23 mouse cellular contexts compared by ENCODE assay signal in genomic region chr2:38970057-38970456, GRCm38 (mm10). TPM values are rescaled to one million over a fixed set of nuclear protein-coding genes. Genes with fewer than 3 reads are reported as not detected.
DNase-seq lines count a peak whose midpoint lies in the region; ATAC-seq lines count a peak whose summit lies in the region.
"Had no signal": no experiment of that assay in that cellular context is flagged by ENCODE, and none has a peak within 500 bp of the region (broad histone marks: within the 10 kb centered on the region; RNA-seq: fewer than 3 reads in every experiment).

No protein-coding gene starts in this region.

- H3K27ac ChIP-seq in liver, embryonic 13.5 days = peak overlapping the region; percentile 86
- H3K27ac ChIP-seq: hindbrain, embryonic 12.5 days; kidney, postnatal 0 days; limb, embryonic 15.5 days had no signal

- ATAC-seq in hematopoietic stem cell, adult 5-6 weeks (replicated peaks in 1 of 2; ENCODE audit: insufficient read depth in 1 of 2, low FRiP score in 2 of 2, low TSS enrichment in 1 of 2, low read depth in 1 of 2, poor library complexity in 2 of 2, severe bottlenecking in 2 of 2) = peak; percentile 27 to 36; a peak in 1 of 4 replicates
- peak; percentile 97 for ATAC-seq in liver, embryonic 13.5 days (ENCODE audit: low read depth)
- ATAC-seq in megakaryocyte-erythroid progenitor cell, adult 5-6 weeks (replicated peaks; ENCODE audit: low FRiP score, low TSS enrichment, poor library complexity, severe bottlenecking) = peak; percentile 99
- no peak for ATAC-seq in CD4-positive, CD25-positive, alpha-beta regulatory T cell, adult 4 months
- ATAC-seq: forebrain, embryonic 14.5 days; Patski had no signal

- H3K9ac ChIP-seq in liver, embryonic 13.5 days = 0 out of 2 replicates have a peak overlapping the region, but pooled peaks have one; percentile 33
- H3K9ac ChIP-seq: hindbrain, embryonic 12.5 days; limb, embryonic 15.5 days had no signal

- peak overlapping the region; percentile 46 for H3K4me2 ChIP-seq in liver, embryonic 13.5 days
- H3K4me2 ChIP-seq: hindbrain, embryonic 12.5 days; limb, embryonic 15.5 days had no signal

- no peaks in the 10 kb centered on the region for H3K36me3 ChIP-seq in liver, embryonic 13.5 days
- H3K36me3 ChIP-seq: hindbrain, embryonic 12.5 days; limb, embryonic 15.5 days had no signal

- H3K4me3 ChIP-seq in liver, embryonic 13.5 days (replicated peaks) = no peak overlapping the region
- H3K4me3 ChIP-seq: erythroblast, embryonic 14.5 days; hindbrain, embryonic 12.5 days; limb, embryonic 15.5 days; megakaryocyte, embryonic 14.5 days had no signal

- peaks cover 51% of the 10 kb centered on the region for H3K4me1 ChIP-seq in liver, embryonic 13.5 days (replicated peaks)
- H3K4me1 ChIP-seq: hindbrain, embryonic 12.5 days; limb, embryonic 15.5 days; megakaryocyte, embryonic 14.5 days had no signal

- peak; percentile 16 for DNase-seq in c-Kit-negative CD71-positive TER-119-positive erythroid progenitor cells, embryonic 14.5 days (ENCODE audit: low read depth, low spot score)
- peak; percentile 72 for DNase-seq in liver, embryonic 13.5 days
- no peak for DNase-seq in cerebellum, postnatal 4 days (ENCODE audit: low spot score in 2 of 2)
- no peak for DNase-seq in kidney, adult 11 months
- DNase-seq in adrenal gland, postnatal 14 days = no peak
- DNase-seq: adrenal gland, postnatal 10 days; B cell, adult 2 months; cerebellum, adult 2 months; gastrocnemius, postnatal 25 days; layer of hippocampus, postnatal 36 days; lung, postnatal 10 days; thymus, postnatal 25 days had no signal

- 24% methylated on average over 5 of the region's 5 CpGs for WGBS in liver, embryonic 13.5 days (ENCODE audit: insufficient replicate concordance)

- no peaks in the 10 kb centered on the region for H3K9me3 ChIP-seq in liver, embryonic 13.5 days (replicated peaks)
- H3K9me3 ChIP-seq: hindbrain, embryonic 12.5 days; limb, embryonic 15.5 days had no signal

- no peaks in the 10 kb centered on the region for H3K27me3 ChIP-seq in liver, embryonic 13.5 days
- H3K27me3 ChIP-seq: hindbrain, embryonic 12.5 days; limb, embryonic 15.5 days; Patski had no signal

RNA-seq across cellular contexts. Expression of gene Wdr38, which starts 27.2 kb away (rescaled TPM):
- 0.44 and 0.65 TPM in 2 replicates for total RNA-seq in hematopoietic stem cell, adult 5-6 weeks (2017)
- 0.66 and 0.76 TPM in 2 replicates for polyA plus RNA-seq in liver, embryonic 13.5 days (2015; fragmentation: Nextera tagmentation; extraction: Ambion mirVana)
- total RNA-seq in megakaryocyte-erythroid progenitor cell, adult 5-6 weeks (2014; fragmentation: Nextera tagmentation) = 0.89 and 1.4 TPM in 2 replicates
- 0.27 TPM in 1 of 2 replicates, not detected in the other for total RNA-seq in megakaryocyte-erythroid progenitor cell, adult 5-6 weeks (2017)
- 0.22 and 0.45 TPM in 2 replicates for total RNA-seq in adrenal gland, postnatal 14 days (2021)
- polyA plus RNA-seq in CD4-positive, CD25-positive, alpha-beta regulatory T cell, adult 4 months (2017; shearing (Covaris generic)) = 1 to 10 TPM in 1 of 2 experiments, under 1 TPM in 1; 0.81 to 1.0 TPM
- polyA plus RNA-seq: erythroblast, embryonic 14.5 days had no signal

RNA-seq across cellular contexts. Expression of gene Arpc5l, which starts 35.1 kb away (rescaled TPM):
- 61.2 and 64.3 TPM in 2 replicates for total RNA-seq in hematopoietic stem cell, adult 5-6 weeks (2017)
- 74.0 and 76.6 TPM in 2 replicates for polyA plus RNA-seq in liver, embryonic 13.5 days (2015; fragmentation: Nextera tagmentation; extraction: Ambion mirVana)
- total RNA-seq in megakaryocyte-erythroid progenitor cell, adult 5-6 weeks (2014; fragmentation: Nextera tagmentation) = 56.6 and 77.5 TPM in 2 replicates
- total RNA-seq in megakaryocyte-erythroid progenitor cell, adult 5-6 weeks (2017) = 39.5 and 52.9 TPM in 2 replicates
- total RNA-seq in adrenal gland, postnatal 14 days (2021) = 71.6 and 76.5 TPM in 2 replicates
- 100 to 1,000 TPM; 101 to 124 TPM for polyA plus RNA-seq in CD4-positive, CD25-positive, alpha-beta regulatory T cell, adult 4 months (2017; shearing (Covaris generic))

RNA-seq across cellular contexts. Expression of gene Rpl35, which starts 35.4 kb away (rescaled TPM):
- 1,207 and 1,504 TPM in 2 replicates for total RNA-seq in hematopoietic stem cell, adult 5-6 weeks (2017)
- 845 and 923 TPM in 2 replicates for polyA plus RNA-seq in liver, embryonic 13.5 days (2015; fragmentation: Nextera tagmentation; extraction: Ambion mirVana)
- total RNA-seq in megakaryocyte-erythroid progenitor cell, adult 5-6 weeks (2014; fragmentation: Nextera tagmentation) = 1,595 and 1,825 TPM in 2 replicates
- total RNA-seq in megakaryocyte-erythroid progenitor cell, adult 5-6 weeks (2017) = 1,385 and 1,766 TPM in 2 replicates
- 384 and 477 TPM in 2 replicates for total RNA-seq in adrenal gland, postnatal 14 days (2021)
- 1,000 to 10,000 TPM; 1,861 to 2,080 TPM for polyA plus RNA-seq in CD4-positive, CD25-positive, alpha-beta regulatory T cell, adult 4 months (2017; shearing (Covaris generic))

RNA-seq across cellular contexts. Expression of gene Olfml2a, which starts 38.3 kb away (rescaled TPM):
- 0.25 TPM in 1 of 2 replicates, not detected in the other for total RNA-seq in hematopoietic stem cell, adult 5-6 weeks (2017)
- 0.08 and 0.12 TPM in 2 replicates for polyA plus RNA-seq in liver, embryonic 13.5 days (2015; fragmentation: Nextera tagmentation; extraction: Ambion mirVana)
- 0.42 TPM in 1 of 2 replicates, not detected in the other for total RNA-seq in megakaryocyte-erythroid progenitor cell, adult 5-6 weeks (2014; fragmentation: Nextera tagmentation)
- not detected in 2 replicates for total RNA-seq in megakaryocyte-erythroid progenitor cell, adult 5-6 weeks (2017)
- 13.5 and 17.8 TPM in 2 replicates for total RNA-seq in adrenal gland, postnatal 14 days (2021)
- polyA plus RNA-seq in CD4-positive, CD25-positive, alpha-beta regulatory T cell, adult 4 months (2017; shearing (Covaris generic)) = not detected
- total RNA-seq: neutrophil, adult 5-6 weeks had no signal

RNA-seq across cellular contexts. Expression of gene Nr6a1, which starts 42.6 kb away (rescaled TPM):
- total RNA-seq in hematopoietic stem cell, adult 5-6 weeks (2017) = 0.13 and 3.2 TPM in 2 replicates
- polyA plus RNA-seq in liver, embryonic 13.5 days (2015; fragmentation: Nextera tagmentation; extraction: Ambion mirVana) = 0.83 and 1.4 TPM in 2 replicates
- total RNA-seq in megakaryocyte-erythroid progenitor cell, adult 5-6 weeks (2014; fragmentation: Nextera tagmentation) = 0.32 and 6.0 TPM in 2 replicates
- 6.8 and 35.8 TPM in 2 replicates for total RNA-seq in megakaryocyte-erythroid progenitor cell, adult 5-6 weeks (2017)
- total RNA-seq in adrenal gland, postnatal 14 days (2021) = 4.5 and 7.7 TPM in 2 replicates
- polyA plus RNA-seq in CD4-positive, CD25-positive, alpha-beta regulatory T cell, adult 4 months (2017; shearing (Covaris generic)) = under 1 TPM; 0.57 to 0.90 TPM
- polyA plus RNA-seq: erythroblast, embryonic 14.5 days had no signal

Comparison
In these comparisons a context has a peak if more than half of its experiments do, and no peak if none do; other contexts are left out.
1. DNase-seq: peak in c-Kit-negative CD71-positive TER-119-positive erythroid progenitor cells, embryonic 14.5 days (single experiment) and liver, embryonic 13.5 days (single experiment); none in cerebellum, postnatal 4 days (0 of 2), kidney, adult 11 months (single experiment) and adrenal gland, postnatal 14 days (single experiment).